Mouse (Mus musculus): ENCODE results near the gene Pnliprp2.

Pnliprp2 gene

DNA sequence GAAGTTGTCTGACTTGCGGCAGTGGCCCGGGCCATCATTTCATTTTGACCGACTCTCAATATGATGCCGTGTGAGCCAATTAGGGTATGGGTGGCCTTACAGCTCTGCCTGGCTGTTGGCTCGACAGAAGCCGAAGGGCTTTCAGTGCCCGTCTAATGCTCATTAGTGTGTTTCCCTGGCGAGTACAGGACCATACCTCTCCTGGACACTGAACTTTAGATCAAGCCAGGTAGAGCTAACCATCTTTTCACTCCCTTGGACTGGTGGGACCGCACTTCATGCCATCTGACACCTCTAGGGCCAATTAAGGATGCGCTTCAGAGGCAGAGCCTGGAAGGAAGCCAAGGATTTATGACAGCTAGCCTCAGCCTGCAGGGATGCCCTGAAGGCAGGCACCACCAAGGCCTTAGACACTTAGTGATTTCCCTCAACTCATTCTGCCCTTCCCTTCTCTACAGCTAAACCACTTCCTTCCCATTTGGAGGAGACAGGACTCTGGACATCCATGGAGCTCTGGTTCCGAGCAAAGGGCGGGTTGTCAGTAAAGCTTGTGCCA lies 35.7 kb downstream of the Pnliprp2 start:
- DNase-seq (ENCODE audit: low spot score), result no peak

DNA sequence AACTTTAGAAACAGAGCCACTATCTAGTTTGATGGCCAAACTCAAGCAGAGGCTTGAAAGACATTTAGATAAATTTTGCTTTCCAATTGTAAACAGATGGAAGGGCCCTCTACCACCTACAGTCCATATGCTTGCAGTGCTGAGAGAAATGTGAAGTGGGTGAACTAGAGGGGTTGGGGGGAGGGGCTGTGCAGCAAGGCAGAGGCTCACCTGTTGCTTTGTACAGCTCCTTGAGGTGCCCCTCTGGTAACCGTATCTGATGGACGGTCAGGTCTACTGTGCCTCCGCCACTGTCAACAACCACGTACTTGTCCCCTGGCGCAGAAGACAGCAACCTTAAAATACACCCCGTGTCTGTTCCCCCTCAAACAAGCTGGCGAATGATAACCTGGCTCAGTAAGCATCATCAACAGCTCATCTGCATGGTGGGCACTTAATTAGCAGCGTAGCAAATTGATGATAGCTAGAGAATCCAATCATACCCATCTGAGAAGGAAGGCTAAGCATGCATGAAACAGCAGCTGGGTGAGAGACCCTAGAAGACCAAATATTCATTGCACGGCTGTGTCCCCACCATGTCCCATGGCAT lies 45.8 kb downstream of the Pnliprp2 start:
- no peak for DNase-seq (ENCODE audit: low spot score)

DNA sequence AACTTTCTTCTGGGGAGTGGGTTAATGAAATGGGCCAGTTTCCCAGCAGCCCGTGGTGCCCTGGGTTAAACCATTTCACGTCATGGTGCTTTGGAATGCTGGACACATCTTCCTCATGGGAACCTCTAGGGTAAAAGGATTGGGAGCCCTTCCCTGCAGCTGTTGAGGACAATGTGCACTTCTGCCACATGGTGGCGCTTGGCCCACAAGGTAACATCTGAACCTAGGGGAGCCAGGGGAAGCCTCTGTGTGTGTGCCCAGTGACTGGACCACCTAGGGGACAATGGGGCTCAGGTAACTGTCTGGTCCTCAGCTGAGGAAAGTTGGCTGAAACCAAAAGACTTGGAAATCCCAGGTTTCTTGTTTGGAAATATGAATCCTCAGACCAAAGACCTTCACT lies 46.8 kb downstream of the Pnliprp2 start:
- peak; percentile 90 for DNase-seq (ENCODE audit: low spot score)

DNA sequence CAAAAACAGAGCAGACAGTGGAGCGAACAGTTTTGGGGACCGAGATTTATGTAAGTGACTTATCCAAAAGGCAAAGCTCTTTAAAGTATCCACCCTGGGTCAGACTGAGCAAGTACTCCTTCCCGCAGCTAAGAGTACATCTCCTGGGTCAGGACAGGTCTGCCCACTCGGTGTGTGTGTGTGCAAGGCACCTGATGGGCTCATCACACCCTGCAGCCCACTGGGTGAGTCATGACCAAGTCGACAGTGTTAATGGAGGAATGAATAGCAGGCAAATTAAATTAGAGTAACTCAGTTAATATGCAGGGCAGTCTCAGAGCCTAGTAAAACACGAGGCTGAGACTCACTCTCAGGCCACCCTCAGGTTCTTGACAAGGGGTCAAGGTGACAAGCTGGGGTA lies 49.3 kb downstream of the Pnliprp2 start:
- no peak for DNase-seq (ENCODE audit: low spot score)

DNA sequence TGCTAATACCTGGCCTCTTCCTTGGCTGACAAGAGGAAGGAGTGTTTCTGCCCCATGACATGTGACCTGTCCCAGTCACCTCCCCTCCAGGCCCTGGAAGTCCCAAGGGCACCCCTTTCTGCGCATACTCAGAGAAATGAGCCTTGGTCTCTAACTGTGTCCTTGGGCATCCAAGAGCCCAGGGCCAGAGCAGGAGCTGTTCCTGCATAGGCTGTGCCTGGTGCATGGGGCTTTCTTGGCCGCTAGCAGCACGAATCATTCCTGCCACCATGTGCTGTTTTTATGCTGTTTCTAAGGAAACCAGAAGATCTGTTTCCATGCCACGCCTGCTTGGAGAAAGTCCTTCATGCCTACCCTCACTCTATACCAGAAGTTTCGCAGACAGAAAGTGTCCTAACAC lies 51.0 kb downstream of the Pnliprp2 start:
- no peak for DNase-seq (ENCODE audit: low spot score)

DNA sequence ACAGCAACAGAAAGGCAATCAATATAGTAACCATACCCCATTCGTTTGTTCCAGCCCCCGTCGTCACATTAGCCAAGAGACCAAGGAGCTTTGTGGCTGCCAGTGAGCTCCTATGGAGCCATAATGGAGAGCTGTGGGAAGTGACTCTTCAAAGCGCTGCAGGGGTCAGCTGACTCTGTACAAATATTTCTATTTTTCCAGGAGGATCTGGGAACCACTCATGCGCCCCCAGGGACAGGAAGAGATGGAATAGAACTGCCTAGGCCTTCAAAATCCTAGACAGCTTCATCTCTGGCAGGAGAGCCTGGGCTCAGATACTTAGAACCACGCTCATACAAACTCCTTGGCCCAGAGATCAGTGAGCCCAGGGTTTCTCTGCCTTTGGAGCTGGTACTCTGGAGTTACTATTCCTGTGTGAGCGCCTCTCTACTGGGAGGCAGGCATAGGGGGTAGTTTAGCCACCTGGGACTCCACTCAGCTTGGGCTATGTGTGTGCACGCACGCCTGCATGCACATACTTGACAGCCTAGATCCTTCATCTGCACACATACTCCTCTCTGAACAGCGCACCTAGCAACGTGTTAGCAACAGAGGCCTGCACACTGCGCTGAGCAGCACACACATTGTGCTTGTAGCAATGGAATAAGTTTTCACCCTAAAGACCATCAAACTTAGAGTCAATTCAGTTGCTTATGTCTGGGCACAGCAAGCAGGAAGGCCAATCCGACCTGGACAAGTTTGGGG lies 55.8 kb downstream of the Pnliprp2 start:
- no peak for DNase-seq (ENCODE audit: low spot score)

DNA sequence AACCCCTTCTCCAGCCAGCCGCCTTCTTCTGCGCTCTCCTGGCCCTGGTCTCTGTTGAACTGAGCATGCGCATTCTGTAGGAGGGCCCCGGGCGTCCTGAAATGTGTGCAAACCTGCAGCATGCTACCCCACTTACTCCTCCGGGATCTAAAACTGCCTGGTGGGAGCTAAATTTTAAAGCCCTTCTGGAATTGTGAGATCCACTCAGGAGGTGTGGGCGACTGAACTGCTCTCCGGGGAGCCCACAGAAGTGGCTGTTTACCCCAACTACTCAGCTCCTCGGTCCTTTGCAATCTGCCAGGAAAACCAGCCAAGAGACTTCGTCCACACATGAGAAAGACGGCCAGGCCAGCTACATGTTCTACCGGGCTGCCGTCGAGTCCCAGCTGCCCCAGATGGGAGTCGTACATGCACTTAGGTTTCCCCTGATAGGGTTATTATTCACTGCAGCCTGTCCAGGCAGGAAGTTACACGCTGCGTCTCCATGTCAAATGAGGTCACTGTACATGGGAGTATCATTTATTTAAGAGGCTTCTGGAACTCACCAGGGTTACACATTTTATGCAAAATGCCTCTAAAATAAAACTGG lies 57.0 kb downstream of the Pnliprp2 start:
- no peak for DNase-seq (ENCODE audit: low spot score)

DNA sequence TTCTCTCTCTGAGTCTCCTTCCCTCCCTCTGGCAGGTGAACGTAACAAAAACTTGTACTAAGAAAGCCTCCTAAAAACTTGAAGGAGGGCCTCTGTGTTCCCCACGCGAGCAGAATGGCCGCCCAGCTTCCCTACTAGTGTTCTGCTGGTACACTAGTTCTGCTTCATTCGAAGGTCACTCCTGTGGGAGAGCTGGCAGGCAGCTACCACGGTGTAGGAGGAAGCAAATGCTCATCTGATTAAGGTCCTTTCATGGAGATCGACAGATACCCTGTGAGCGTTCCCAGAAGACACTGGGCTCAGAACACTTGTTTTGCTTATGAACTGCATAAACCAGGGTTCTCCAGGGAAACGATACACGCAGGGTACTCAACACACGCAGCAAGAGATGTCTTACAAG lies 57.9 kb downstream of the Pnliprp2 start:
- no peak for DNase-seq (ENCODE audit: low spot score)

DNA sequence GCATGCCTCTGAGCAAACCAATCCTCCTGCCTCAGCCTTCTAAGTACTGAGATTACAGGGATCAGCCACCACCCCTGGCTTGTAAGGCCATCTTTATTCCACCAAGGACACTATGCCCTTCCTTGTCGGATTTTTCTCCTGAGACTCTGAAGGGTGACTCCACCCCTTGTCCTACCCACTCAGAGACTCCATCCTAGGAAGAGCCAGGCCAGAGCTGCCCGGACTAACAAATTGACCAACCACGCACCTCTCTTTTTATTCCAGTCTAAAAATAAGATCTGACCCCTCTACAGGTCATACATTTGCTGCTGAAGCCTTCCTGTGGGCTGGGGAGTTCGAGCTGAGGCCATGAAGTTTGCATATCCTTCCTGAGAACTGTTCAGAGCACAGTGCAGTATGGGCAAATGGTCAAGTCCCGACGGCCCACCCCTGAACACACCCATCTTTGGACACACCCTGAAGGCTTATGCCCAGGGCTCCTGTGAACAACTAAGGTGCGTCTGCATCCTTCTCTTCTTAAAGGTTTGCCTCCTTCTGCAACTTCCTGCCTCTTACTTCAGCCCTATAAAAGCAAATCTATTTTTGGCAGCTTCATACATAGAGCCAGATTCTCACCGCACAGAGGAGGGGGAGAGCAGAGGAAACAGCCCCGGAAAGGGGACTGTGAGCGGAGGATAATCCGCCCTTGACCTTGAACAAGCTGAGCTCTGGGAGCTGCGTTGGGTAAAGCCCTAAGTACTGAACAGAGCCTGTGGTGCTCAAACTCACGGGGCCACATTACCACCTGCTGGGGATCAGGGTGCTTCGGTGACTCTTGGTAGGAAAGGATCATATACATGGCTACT lies 59.3 kb downstream of the Pnliprp2 start:
- DNase-seq (ENCODE audit: low spot score), result no peak

DNA sequence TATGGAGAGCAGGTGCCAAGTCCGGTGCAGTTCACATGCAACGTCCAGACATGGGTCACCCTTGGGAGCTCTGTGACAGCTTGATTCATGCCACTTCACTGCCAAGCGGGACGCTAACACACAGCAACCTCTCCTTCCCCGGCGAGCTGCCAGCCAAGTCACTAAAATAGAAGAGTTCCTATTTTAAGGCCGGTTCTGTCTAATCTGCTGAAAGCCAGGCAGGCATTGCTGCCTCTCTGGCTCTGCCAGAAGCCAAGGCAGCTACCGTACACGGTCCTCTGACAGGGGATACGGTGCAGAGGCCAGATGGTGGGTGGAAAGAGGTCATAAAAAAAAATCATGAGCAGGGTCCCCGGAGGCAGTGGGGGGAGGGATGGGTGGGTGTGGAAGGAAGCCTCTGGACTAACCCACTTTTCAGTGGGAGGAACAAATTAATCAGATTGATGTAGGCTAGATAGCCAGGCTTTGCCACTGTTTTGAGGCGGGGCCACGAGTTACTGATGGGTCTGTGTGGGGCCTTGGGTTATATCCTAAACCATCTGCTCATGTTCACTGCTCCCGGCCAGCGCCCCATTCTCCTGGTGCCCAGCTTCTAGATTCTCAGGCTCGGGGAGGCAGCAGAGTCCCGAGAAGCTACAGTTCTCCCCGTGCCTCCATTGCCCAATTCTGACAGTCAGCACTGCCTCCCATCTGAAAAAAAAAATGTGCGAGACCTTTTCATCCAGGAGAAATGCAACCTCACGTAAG lies 63.1 kb downstream of the Pnliprp2 start:
- no peak for DNase-seq (ENCODE audit: low spot score)

DNA sequence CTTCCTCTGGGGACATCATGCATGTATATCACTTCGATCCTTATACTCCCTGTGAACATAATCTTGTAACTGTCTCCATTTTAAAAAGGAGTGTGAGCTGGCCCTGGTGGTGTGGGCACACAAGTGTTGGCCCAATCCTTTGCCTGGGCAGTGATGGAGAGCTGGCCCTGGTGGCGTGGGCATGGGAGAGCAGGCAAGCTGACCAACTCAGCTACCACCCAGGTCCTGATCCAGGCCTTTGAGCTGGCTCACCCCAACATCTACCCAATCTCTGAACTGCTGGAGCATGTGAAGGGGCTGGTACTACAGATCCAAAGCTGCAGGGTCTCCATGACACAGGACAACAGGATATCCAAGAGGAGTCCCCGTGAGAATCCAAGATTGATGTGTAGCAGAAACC lies 63.8 kb downstream of the Pnliprp2 start:
- DNase-seq (ENCODE audit: low spot score), result no peak

DNA sequence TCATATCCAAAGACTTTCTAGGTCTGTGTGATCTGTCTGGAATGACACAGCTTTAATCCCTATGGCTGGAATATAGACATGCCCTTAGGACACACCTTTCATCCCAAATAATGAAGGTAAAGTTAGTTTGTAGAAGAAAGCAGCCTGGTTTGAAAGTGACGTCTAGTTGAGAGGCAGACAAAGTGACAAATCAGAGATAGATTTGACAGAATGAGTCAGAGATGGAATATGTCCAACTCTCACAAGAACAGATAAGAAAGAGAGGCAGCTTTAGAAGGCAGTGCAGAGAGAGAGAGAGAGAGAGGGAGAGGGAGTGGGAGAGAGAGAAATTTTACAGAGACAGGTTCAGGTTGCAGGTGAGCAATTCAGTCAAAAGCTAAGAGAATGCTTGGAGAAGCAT lies 64.8 kb downstream of the Pnliprp2 start:
- DNase-seq (ENCODE audit: low spot score), result no peak

Measured in embryo, embryonic 10 days (tissue).